Mouse (Mus musculus) adrenal gland, adult 8-10 months (tissue): ENCODE data around the gene Zfp536. TPM values are rescaled to one million over a fixed set of nuclear protein-coding genes. Genes with fewer than 3 reads are reported as not detected.
A peak's percentile ranks its signal among the peaks of the same experiment; 100 is the strongest.
"Not testable (repeated sequence)": the region's sequence is repeated elsewhere in the genome, so short reads cannot be mapped to it uniquely, and the experiment has no call there.

Experiments used
- DNase-seq: peaks from one replicate; pipeline ENCODE4 v3.0.0; 2022
- total RNA-seq, 4 experiments: library from RNA; stranded (reverse); gene quantifications; 2 replicates each; pipeline ENCODE4 v1.2.4; 2022

Gene Zfp536
- total RNA-seq, 4 experiments from 2014 or later: 6.8 to 19.8 (median 9.5) TPM

GRCm38 (mm10) chr7:37606472-37606871 is 167.0 kb downstream of the Zfp536 start:
- DNase-seq: no peak

DNA sequence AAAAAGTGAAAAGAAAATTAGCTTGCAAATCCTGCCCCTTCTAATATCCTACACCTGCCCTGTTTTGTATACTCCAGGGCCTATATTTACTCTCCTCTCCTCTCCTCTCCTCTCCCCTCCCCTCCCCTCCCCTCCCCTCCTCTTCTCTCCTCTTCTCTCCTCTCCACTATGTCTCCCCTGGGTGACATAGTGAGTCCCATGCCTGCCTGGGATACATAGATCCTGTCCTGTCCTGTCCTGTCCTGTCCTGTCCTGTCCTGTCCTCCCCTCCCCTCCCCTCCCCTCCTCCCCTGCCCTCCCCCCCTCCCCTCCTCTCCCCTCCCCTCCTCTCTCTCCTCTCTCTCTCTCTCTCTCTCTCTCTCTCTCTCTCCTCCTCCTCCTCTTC is 169.9 kb downstream of the Zfp536 start:
- not testable (repeated sequence) for DNase-seq

GRCm38 (mm10) chr7:37602871-37603524 is 170.4 kb downstream of the Zfp536 start:
- no peak for DNase-seq

DNA sequence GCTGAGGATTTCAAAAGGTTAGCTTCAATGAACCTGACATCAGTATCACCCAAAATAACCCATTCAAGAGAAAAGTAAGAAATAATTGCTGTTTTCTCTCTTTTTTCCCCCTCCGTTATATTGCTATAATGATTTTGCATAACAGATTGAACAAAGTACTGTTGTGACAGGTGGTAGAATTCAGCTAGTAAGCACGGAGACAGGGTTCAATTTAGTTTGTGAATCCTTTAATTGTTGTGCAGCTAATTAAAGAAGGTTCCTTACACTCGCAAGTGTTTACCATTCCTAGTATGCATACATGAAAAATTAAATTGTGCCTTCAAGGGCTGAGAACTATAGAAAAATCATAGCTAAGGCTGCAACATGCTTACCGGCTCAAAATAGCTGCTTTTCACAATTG is 173.1 kb downstream of the Zfp536 start:
- no peak for DNase-seq

DNA sequence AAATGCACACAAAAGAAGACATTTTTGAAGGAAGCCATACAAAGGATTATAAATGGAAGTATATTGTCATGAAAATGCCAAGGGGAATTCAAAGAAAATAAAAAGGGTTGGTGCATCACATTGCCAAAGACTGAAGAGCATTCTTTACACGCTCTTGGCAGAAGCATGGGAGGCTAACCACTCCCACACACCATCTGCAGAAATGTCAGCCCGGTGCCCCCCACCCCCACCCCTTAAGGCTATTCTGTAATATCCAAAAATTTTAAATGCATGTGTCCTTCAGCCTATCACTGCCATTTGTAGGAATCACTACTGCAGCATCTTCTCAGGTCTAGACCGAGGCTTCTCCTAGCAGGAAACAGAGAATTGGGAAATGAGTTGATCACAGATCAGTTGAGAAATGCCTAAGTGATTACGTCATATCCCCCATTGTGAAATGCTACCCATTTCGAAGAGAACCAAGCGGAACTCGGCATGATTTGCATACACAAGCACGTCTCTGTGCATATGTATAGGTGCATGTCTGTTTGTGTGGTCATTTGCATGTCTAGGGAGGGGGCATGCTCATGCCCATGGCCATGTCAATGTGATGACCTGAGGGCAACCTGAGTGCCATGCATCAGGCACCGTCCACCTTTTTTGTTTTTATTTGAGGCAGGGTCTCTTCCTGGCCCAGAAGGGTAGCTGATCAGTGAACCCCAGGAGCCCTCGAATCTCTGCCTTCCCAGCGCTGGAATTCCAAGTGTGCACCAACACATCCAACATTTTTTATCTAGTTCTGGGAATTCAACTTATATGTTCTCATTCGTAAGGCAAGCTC is 179.0 kb downstream of the Zfp536 start:
- DNase-seq: no peak

DNA sequence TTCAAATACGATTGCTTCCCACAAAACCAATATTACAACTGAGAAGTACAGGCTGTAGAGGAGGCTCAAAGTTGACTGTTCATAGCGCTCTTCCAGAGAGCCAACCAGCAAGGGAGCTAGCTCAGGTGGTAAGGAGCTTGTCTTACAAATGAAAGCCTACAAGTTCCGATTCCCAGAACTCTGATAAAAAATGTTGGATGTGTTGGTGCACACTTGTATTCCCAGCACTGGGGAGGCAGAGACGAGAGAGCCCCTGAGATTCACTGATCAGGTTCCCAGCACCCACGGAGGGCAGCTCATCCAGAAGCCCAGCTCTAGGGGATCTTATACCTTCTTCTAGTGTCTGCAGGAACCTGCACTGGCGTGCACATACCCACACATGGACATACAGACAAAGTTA is 179.9 kb downstream of the Zfp536 start:
- no peak for DNase-seq

- no peak for DNase-seq
These were observed 186.7 kb downstream of the Zfp536 start for GRCm38 (mm10) chr7:37586694-37587093.

GRCm38 (mm10) chr7:37581262-37581661 is 192.2 kb downstream of the Zfp536 start:
- no peak for DNase-seq

GRCm38 (mm10) chr7:37580554-37580953 is 192.9 kb downstream of the Zfp536 start:
- no peak for DNase-seq

DNA sequence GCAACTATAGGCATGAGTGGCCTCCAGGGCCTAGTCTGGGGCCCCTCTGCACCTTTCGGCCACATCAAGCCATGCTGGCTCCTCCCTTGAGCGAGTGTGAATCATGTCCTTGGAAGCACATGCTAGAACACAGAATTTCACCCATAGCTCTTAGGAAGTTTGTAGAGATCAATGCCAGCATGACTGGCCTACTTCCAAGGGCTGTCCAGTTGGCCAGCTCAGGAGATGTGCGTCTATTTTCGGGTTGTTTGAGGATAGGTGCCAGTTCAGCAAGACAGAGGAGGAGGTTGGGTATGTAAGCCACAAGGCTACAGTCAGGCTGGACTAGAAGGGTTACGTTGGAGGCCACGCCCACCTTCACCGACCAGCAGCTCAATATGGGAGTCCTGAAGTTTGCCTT is 201.4 kb downstream of the Zfp536 start:
- no peak for DNase-seq

DNA sequence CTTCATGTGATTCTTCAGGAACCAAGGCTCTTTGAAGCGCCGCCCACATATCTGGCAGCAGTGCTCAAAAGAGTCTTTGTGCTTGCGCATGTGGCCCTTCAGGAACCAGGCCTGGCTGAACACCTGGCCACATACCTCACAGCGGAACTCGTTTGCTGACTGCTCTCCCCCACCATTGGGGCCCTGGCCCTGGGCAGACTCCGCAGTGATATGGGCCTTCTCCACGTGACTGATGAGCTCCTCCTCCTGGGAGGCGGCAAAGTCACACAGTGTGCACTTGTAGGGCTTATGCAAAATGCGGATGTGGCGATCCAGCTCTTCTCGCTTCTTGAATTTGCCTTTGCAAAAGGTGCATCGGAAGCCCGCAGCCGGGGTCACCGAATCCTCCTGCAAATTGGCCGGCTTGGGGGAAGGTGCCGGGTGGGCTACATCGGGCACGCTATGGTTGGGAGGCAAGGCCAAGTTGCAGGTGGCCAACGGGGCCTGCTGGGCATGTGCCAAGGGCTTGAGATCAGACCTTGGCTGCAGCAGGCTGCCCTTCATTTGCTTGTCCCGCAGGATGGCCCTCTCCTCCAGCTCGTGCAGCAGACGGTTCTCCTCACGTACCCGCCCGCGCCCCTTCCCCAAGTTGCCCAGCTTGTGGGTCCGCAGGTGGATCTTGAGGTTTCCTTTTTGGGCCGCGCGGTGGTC is 204.5 kb downstream of the Zfp536 start:
- DNase-seq: no peak

GRCm38 (mm10) chr7:37568041-37568440 is 205.4 kb downstream of the Zfp536 start:
- no peak for DNase-seq

DNA sequence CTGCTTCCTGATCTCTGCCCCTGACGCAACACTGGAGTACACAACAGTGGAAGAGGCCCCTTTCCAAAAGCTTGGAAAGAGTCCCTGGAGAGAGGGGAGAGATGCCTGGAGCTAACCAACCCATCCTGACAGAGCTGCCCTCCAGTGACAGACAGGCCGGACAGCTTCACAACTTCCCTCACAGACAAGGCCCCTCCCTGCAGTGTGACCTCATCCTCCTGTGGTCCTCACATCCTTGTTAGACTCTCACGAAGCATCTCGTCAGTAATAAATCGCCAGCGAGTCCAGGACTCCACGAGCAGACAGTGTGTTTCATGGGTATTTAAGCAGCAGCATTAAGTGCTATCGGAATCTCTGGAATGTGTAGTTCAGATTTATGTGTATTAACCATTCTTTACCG is 207.4 kb downstream of the Zfp536 start:
- no peak for DNase-seq

- DNase-seq: no peak
These were observed 208.1 kb downstream of the Zfp536 start for GRCm38 (mm10) chr7:37565371-37565770.

DNA sequence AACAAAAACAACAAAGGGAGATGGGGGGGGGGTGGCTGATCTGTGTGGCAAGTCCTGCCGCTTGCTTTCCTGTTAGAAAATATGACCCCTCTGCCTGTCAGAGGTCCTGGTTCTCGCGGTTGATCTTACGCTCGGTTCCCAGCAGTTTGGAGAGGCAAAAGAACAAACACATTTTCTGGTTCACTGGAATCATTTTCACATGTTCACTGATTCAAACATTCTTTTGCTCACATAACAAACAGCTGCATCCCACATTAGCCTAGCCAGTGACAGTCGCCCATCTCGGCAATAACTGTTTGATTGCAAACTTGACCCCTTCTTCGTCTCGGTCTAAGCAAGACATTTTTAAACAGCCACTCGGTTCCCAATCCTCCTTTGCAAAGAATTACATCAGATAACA is 208.8 kb downstream of the Zfp536 start:
- no peak for DNase-seq

- no peak for DNase-seq
These were observed 209.5 kb downstream of the Zfp536 start for GRCm38 (mm10) chr7:37563831-37564400.

GRCm38 (mm10) chr7:37563171-37563574 is 210.3 kb downstream of the Zfp536 start:
- peak; percentile 5 for DNase-seq

DNA sequence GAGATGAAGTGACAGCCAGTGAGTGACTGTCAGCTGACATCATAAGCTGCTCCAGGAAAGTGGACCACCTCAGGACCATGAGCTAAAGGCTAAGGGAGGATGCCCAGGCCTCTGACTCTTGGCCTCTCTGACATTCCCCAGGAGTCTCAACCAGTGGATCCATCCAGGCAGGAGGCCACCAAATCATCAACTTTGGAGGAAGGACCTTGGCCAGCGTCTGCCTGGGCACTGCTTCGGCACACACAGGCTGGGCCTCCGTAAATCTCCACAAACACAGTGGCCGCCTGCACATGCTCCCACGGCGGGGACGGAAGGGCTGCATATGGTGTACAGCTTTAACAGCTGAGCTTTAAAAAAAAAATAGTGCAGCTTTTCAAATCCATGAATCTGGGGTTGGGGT is 210.9 kb downstream of the Zfp536 start:
- no peak for DNase-seq

GRCm38 (mm10) chr7:37560581-37560980 is 212.9 kb downstream of the Zfp536 start:
- no peak for DNase-seq

GRCm38 (mm10) chr7:37559851-37560250 is 213.6 kb downstream of the Zfp536 start:
- no peak for DNase-seq

DNA sequence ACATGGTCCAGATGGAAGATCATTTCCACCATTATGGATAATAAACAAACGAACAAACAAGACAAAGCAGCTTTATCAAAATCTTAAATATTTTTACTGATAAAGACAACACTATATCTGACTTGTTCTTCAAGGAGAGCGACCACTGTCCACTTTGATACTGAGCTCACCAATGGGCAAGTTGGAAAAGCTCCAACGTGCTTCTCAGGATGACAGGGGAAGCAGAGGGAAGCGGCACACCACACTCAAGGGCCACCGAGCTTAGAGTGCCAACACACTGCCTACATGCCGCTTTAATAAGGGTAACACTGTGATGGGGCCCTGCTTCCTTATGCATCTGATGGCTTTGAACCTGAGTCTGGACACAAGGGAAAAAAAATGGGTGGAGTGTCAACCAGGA is 214.1 kb downstream of the Zfp536 start:
- no peak for DNase-seq

DNA sequence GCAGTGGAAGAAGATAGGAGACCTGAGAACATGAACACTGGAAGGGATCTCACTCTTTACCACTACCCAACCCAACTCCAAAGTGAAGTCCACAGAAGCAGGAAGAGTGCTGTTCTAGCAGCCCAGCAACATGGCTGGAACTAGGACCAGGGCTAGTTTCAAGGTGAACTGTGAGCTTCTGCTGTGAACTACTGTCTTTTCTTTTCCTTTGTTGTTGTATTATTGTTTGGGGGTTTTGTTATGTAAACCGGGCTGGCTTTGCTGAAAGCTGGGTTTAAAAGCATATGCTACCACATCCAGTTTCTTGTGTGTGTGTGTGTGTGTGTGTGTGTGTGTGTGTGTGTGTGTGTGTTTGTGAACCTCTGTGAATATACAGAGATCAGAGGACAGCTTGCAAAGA is 216.6 kb downstream of the Zfp536 start:
- DNase-seq: no peak

GRCm38 (mm10) chr7:37554405-37554804 is 219.0 kb downstream of the Zfp536 start:
- DNase-seq: no peak
